Mouse (Mus musculus): ENCODE measurements around the gene Mrpl52. TPM values are rescaled to one million over a fixed set of nuclear protein-coding genes. Genes with fewer than 3 reads are reported as not detected.

Mrpl52 gene
- polyA plus RNA-seq, 1 experiment: 136 TPM

DNA sequence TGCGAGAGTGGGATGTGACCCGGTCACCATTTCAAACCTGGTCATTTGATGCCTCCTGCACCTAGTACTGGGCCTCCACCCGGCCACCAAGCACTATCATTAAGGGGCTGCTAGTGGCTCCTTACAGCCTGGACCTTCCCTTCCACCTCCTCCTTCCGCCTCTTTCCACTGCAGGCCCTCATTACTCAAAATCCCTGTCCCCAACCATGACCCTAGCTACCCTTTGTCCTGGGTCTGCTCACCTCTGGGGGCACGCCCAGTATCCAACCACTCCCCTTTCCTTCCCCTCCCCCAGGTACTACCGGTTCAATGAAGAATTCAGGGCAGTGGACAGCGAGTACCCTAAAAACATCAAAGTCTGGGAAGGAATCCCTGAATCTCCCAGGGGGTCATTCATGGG lies 12.9 kb downstream of the Mrpl52 start:
- no peaks in the 10 kb centered on the region for H3K27me3 ChIP-seq (ENCODE audit: control insufficient read depth, insufficient read depth, low read length)
- TF ChIP-seq POLR2A (IDR thresholded peaks at IDR 0.05; ENCODE audit: borderline replicate concordance, insufficient read depth, low read length): no peak
- H3K4me3 ChIP-seq (replicated peaks; ENCODE audit: insufficient read depth, low read depth, low read length): no peak overlapping the region
- H3K27ac ChIP-seq (ENCODE audit: insufficient read depth, low read length): no peak overlapping the region
- no peak for DNase-seq
- no peaks in the 10 kb centered on the region for H3K4me1 ChIP-seq (ENCODE audit: control insufficient read depth, insufficient read depth, low read length)
- 65% methylated on average over 7 of the region's 7 CpGs for WGBS

GRCm38 (mm10) chr14:54440538-54440937 lies 13.8 kb downstream of the Mrpl52 start:
- H3K27ac ChIP-seq (ENCODE audit: insufficient read depth, low read length): no peak overlapping the region
- TF ChIP-seq POLR2A (IDR thresholded peaks at IDR 0.05; ENCODE audit: borderline replicate concordance, insufficient read depth, low read length): no peak
- TF ChIP-seq CTCF (IDR thresholded peaks at IDR 0.05; ENCODE audit: borderline replicate concordance, insufficient read depth, low read depth, low read length): no peak
- no peaks in the 10 kb centered on the region for H3K27me3 ChIP-seq (ENCODE audit: control insufficient read depth, insufficient read depth, low read length)
- no peak overlapping the region for H3K4me3 ChIP-seq (replicated peaks; ENCODE audit: insufficient read depth, low read depth, low read length)
- H3K4me1 ChIP-seq (ENCODE audit: control insufficient read depth, insufficient read depth, low read length): no peaks in the 10 kb centered on the region
- no peak for DNase-seq
- WGBS: 87% methylated on average over 14 of the region's 14 CpGs

DNA sequence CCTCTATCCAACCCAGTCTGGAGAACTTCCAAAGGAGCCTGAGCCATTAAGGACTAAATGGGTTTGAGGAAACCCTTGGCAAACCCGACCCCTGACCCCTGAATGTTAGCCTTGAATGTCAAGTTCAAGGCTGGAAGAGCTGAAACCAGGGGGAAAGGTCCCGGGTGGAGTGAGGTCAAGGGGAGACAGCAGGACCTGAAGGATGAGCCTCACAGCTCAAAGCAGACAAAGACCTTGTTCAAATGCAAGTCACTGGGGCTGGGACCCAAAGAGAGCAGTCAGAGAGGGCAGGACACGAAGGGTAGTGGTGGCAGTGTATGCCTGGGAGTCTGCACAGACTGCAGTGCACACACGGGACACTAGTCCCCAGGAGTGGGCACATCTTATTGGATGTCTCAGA lies 14.7 kb downstream of the Mrpl52 start:
- no peak overlapping the region for H3K4me3 ChIP-seq (replicated peaks; ENCODE audit: insufficient read depth, low read depth, low read length)
- H3K4me1 ChIP-seq (ENCODE audit: control insufficient read depth, insufficient read depth, low read length): no peaks in the 10 kb centered on the region
- no peak for TF ChIP-seq POLR2A (IDR thresholded peaks at IDR 0.05; ENCODE audit: borderline replicate concordance, insufficient read depth, low read length)
- no peak for TF ChIP-seq CTCF (IDR thresholded peaks at IDR 0.05; ENCODE audit: borderline replicate concordance, insufficient read depth, low read depth, low read length)
- H3K27ac ChIP-seq (ENCODE audit: insufficient read depth, low read length): no peak overlapping the region
- WGBS: 69% methylated on average over 4 of the region's 4 CpGs
- no peaks in the 10 kb centered on the region for H3K27me3 ChIP-seq (ENCODE audit: control insufficient read depth, insufficient read depth, low read length)
- no peak for DNase-seq

- no peaks in the 10 kb centered on the region for H3K27me3 ChIP-seq (ENCODE audit: control insufficient read depth, insufficient read depth, low read length)
- H3K4me1 ChIP-seq (ENCODE audit: control insufficient read depth, insufficient read depth, low read length): no peaks in the 10 kb centered on the region
- no peak overlapping the region for H3K4me3 ChIP-seq (replicated peaks; ENCODE audit: insufficient read depth, low read depth, low read length)
- DNase-seq: no peak
- H3K27ac ChIP-seq (ENCODE audit: insufficient read depth, low read length): no peak overlapping the region
- TF ChIP-seq POLR2A (IDR thresholded peaks at IDR 0.05; ENCODE audit: borderline replicate concordance, insufficient read depth, low read length) (no peak), CTCF (IDR thresholded peaks at IDR 0.05; ENCODE audit: borderline replicate concordance, insufficient read depth, low read depth, low read length) (no peak)
- WGBS: 90% methylated on average over 3 of the region's 3 CpGs
These were observed 15.8 kb downstream of the Mrpl52 start for GRCm38 (mm10) chr14:54442548-54442947.

DNA sequence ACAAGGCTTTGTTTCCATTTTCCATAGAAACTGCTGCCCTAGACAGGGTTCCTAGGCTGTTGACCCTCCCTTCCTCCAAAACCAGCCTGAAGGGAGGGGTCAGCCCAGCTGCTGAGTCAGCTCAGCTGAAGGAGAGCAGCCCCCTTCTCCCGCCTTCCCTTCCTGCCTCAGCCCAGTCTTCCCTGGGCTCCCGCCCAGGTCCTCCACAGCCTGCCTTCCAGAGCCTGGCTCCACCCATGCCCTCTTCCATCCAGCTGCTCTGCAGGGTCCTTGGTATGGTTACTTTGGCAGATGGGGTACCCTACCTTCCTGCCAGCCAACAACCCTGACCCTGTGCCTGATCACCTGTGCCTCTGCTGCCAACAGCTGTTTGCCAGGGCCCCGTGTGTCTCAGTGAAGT lies 16.5 kb downstream of the Mrpl52 start:
- no peak for DNase-seq
- no peaks in the 10 kb centered on the region for H3K4me1 ChIP-seq (ENCODE audit: control insufficient read depth, insufficient read depth, low read length)
- no peak overlapping the region for H3K27ac ChIP-seq (ENCODE audit: insufficient read depth, low read length)
- 34% methylated on average over 3 of the region's 3 CpGs for WGBS
- TF ChIP-seq CTCF (IDR thresholded peaks at IDR 0.05; ENCODE audit: borderline replicate concordance, insufficient read depth, low read depth, low read length) (no peak), POLR2A (IDR thresholded peaks at IDR 0.05; ENCODE audit: borderline replicate concordance, insufficient read depth, low read length) (no peak)
- H3K27me3 ChIP-seq (ENCODE audit: control insufficient read depth, insufficient read depth, low read length): no peaks in the 10 kb centered on the region
- H3K4me3 ChIP-seq (replicated peaks; ENCODE audit: insufficient read depth, low read depth, low read length): no peak overlapping the region

DNA sequence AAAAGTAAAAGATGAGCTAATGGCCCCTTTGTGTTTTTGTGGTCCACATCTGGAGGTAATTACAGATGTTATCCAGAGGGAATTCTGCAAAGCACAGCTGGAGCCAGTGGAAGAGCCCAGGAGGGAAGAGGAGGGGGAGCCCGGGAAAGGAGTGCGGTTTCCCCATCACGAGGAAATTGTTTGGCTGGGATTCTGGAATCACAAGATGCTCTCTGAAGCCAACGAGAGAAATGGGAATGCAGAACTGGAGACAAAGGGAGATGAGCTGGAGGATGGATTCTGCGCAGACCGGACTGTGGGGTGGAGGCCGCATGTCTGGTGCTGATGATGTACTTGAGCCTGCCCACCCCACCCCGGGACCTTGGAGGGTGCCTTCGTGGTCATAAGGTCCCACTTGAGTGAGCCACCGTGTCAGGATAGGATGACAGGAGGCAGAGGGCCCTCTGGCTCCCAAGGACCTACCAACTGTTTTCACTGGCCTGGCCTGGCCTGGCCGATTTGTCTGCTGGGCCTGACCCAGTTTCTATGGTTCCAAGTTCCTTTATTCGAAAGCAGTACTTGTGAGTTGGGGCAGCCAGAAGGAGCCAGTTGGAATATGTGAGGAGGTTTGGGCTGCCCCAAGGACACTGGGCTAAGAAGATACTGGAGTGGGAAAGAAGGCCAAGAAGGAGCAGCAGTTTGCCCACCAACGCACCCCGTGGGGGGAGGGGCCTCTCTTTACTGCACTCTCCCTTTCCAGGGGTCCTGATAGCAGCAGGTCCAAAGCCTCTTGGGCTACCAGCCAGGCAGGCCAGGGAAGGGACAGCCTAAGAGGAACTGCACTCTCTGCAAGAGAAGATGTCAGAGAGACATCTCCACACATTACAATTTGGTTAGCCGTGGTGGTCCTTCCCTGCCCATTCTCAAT lies 17.3 kb downstream of the Mrpl52 start:
- no peak overlapping the region for H3K27ac ChIP-seq (ENCODE audit: insufficient read depth, low read length)
- no peaks in the 10 kb centered on the region for H3K27me3 ChIP-seq (ENCODE audit: control insufficient read depth, insufficient read depth, low read length)
- no peaks in the 10 kb centered on the region for H3K4me1 ChIP-seq (ENCODE audit: control insufficient read depth, insufficient read depth, low read length)
- 43% methylated on average over 15 of the region's 15 CpGs for WGBS
- no peak overlapping the region for H3K4me3 ChIP-seq (replicated peaks; ENCODE audit: insufficient read depth, low read depth, low read length)
- TF ChIP-seq CTCF (IDR thresholded peaks at IDR 0.05; ENCODE audit: borderline replicate concordance, insufficient read depth, low read depth, low read length) (no peak), POLR2A (IDR thresholded peaks at IDR 0.05; ENCODE audit: borderline replicate concordance, insufficient read depth, low read length) (no peak)
- peak in 1 of 2 experiments; percentile 40 for DNase-seq

- Histone ChIP-seq H3K4me1 (ENCODE audit: control insufficient read depth, insufficient read depth, low read length) (no peaks in the 10 kb centered on the region), H3K27ac (ENCODE audit: insufficient read depth, low read length) (no peak overlapping the region), H3K4me3 (replicated peaks; ENCODE audit: insufficient read depth, low read depth, low read length) (no peak overlapping the region), H3K27me3 (ENCODE audit: control insufficient read depth, insufficient read depth, low read length) (no peaks in the 10 kb centered on the region)
- DNase-seq: no peak
- WGBS: 35% methylated on average over 3 of the region's 3 CpGs
- TF ChIP-seq POLR2A (IDR thresholded peaks at IDR 0.05; ENCODE audit: borderline replicate concordance, insufficient read depth, low read length) (no peak), CTCF (IDR thresholded peaks at IDR 0.05; ENCODE audit: borderline replicate concordance, insufficient read depth, low read depth, low read length) (no peak)
These were observed 18.8 kb downstream of the Mrpl52 start for GRCm38 (mm10) chr14:54445476-54445875.

GRCm38 (mm10) chr14:54453566-54453965 lies 26.9 kb downstream of the Mrpl52 start:
- Histone ChIP-seq H3K27ac (ENCODE audit: insufficient read depth, low read length) (no peak overlapping the region), H3K4me3 (replicated peaks; ENCODE audit: insufficient read depth, low read depth, low read length) (no peak overlapping the region), H3K4me1 (ENCODE audit: control insufficient read depth, insufficient read depth, low read length) (no peaks in the 10 kb centered on the region), H3K27me3 (ENCODE audit: control insufficient read depth, insufficient read depth, low read length) (no peaks in the 10 kb centered on the region)
- TF ChIP-seq CTCF (IDR thresholded peaks at IDR 0.05; ENCODE audit: borderline replicate concordance, insufficient read depth, low read depth, low read length): no peak
- TF ChIP-seq POLR2A (IDR thresholded peaks at IDR 0.05; ENCODE audit: borderline replicate concordance, insufficient read depth, low read length): no peak
- DNase-seq: no peak
- WGBS: 91% methylated on average over 9 of the region's 9 CpGs
